Mouse (Mus musculus): ENCODE results near the gene Commd4. TPM values are rescaled to one million over a fixed set of nuclear protein-coding genes. Genes with fewer than 3 reads are reported as not detected.

Commd4 gene
- polyA plus RNA-seq, 1 experiment from 2014 or later = 94.0 TPM

DNA sequence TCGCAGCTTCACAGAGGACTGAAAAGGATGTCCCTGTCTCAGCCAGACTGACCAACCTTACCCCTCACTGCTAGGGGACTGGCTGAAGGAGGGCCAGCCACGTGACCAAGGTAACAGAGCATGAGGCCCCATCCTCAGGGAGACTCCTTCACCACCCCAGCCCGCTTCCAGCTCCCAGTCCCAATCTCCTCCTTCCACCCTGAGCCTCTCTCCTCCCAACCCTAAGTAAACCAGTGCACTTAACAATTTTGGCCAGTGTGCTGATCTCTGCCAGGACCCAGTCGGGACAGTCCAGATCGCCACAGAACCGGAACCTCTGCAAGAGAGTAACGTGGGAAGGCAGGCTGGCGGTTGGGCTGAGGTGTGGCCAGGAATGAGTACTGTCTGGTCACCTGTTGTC lies 1.3 kb downstream of the Commd4 start:
- WGBS = 78% methylated on average over 8 of the region's 8 CpGs
- no peak overlapping the region for H3K27ac ChIP-seq
- no peak for ATAC-seq (ENCODE audit: insufficient number of reproducible peaks, insufficient read depth, low FRiP score, low TSS enrichment)
- H3K27me3 ChIP-seq = no peaks in the 10 kb centered on the region
- peaks cover 15% of the 10 kb centered on the region for H3K36me3 ChIP-seq
- no peak overlapping the region for H3K4me3 ChIP-seq
- peak overlapping the region; percentile 96; the same call in 1 of the 2 replicates for H3K4me2 ChIP-seq (replicated peaks)
- no peaks in the 10 kb centered on the region for H3K9me3 ChIP-seq
- no peak overlapping the region for H3K9ac ChIP-seq
- H3K4me1 ChIP-seq = peaks cover 10% of the 10 kb centered on the region

DNA sequence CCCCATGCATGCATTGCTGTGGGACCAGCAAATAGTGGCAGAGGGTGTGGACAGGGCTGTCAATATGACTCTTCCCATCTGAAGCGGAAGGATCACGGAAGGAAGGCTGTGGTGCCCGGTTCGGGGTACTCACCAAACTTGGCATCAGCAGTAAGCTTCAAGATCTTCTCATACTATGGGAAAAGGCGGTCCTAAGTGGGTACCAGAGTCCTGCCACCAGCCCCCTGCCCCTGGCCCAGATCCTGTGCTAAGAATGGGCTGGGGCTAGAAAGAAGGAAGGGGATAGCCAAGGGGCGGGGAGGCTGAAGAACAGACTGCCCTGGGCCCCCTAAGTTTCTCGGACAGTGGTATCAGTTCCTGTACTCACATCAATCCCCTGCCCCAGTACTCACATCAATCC lies 1.7 kb downstream of the Commd4 start:
- no peaks in the 10 kb centered on the region for H3K9me3 ChIP-seq
- peaks cover 10% of the 10 kb centered on the region for H3K4me1 ChIP-seq
- no peaks in the 10 kb centered on the region for H3K27me3 ChIP-seq
- no peak overlapping the region for H3K4me3 ChIP-seq
- H3K36me3 ChIP-seq = peaks cover 15% of the 10 kb centered on the region
- H3K9ac ChIP-seq = no peak overlapping the region
- no peak overlapping the region for H3K27ac ChIP-seq
- H3K4me2 ChIP-seq (replicated peaks) = 0 out of 2 replicates have a peak overlapping the region, but pooled peaks have one; percentile 0
- 91% methylated on average over 7 of the region's 7 CpGs for WGBS
- no peak for ATAC-seq (ENCODE audit: insufficient number of reproducible peaks, insufficient read depth, low FRiP score, low TSS enrichment)

DNA sequence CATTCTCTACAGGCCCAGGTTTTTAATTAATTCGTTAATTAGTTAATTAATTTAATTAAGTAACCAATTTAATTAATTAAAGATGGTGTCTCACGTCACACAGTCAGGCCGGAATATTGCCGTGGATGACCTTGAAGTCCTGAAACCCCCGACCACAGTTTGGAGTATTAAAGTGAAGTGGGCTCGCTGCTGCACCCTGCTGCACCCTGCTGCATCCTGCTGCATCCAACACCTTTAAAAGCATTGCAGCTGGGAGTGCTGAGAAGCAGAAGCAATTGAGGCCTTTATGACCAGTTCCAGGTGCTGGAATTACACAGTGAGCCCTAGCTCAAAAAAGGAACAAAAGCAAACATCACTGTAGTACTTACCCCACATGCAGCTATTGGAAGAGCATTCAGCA lies 5.8 kb downstream of the Commd4 start:
- ATAC-seq (ENCODE audit: insufficient number of reproducible peaks, insufficient read depth, low FRiP score, low TSS enrichment) = no peak

DNA sequence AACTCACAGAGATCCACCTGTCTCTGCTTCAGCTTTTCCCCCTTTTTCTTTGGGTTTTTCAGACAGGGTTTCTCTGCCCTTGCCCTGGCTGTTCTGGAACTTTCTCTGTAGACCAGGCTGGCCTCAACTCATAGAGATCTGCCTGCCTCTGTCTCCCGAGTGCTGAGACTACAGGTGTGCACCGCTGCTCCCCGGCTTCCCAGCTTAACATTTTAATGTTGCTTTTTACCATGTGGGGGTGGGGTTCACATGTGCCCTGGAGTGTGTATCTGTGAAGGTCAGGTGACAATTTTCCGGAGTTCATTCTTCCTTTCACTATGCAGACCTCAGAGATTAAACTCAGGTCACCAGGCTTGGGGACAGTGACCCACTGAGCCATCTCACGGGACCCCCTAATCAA lies 7.9 kb downstream of the Commd4 start:
- WGBS = 82% methylated on average over 5 of the region's 5 CpGs
- H3K9me3 ChIP-seq = no peaks in the 10 kb centered on the region
- H3K4me3 ChIP-seq = no peak overlapping the region
- no peak overlapping the region for H3K4me2 ChIP-seq (replicated peaks)
- no peaks in the 10 kb centered on the region for H3K27me3 ChIP-seq
- no peak overlapping the region for H3K27ac ChIP-seq
- H3K4me1 ChIP-seq = peaks cover 14% of the 10 kb centered on the region
- no peak for ATAC-seq (ENCODE audit: insufficient number of reproducible peaks, insufficient read depth, low FRiP score, low TSS enrichment)
- H3K36me3 ChIP-seq = peaks cover 8% of the 10 kb centered on the region; the same call in 1 of the 2 replicates
- no peak overlapping the region for H3K9ac ChIP-seq

More for the DNA sequence above, 5.8 kb downstream of the Commd4 start:
- H3K27me3 ChIP-seq = no peaks in the 10 kb centered on the region
- H3K4me1 ChIP-seq = peaks cover 8% of the 10 kb centered on the region
- H3K36me3 ChIP-seq = peaks cover 15% of the 10 kb centered on the region
- no peak overlapping the region for H3K27ac ChIP-seq
- H3K9ac ChIP-seq = no peak overlapping the region
- no peak overlapping the region for H3K4me3 ChIP-seq
- 42% methylated on average over 6 of the region's 6 CpGs for WGBS
- no peaks in the 10 kb centered on the region for H3K9me3 ChIP-seq
- H3K4me2 ChIP-seq (replicated peaks) = no peak overlapping the region

DNA sequence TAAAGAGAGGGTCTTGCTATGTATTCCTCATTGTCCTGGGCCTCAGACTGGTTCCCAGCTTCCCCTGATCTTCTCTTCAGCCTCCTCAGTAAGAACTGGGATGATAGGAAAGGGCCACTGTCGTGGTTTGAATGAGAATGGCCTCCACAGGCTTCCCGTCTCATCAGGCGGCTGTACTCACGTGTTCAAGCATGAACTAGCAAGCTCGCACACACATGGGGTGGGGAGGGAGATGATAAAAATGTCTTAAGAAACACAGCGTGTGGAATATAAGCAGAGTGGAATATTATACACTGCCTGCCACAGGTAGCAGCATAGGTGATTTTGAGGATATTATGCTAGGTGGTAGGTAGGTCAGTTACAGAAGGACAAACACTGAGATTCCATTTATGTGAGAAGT lies 9.1 kb downstream of the Commd4 start:
- no peak for ATAC-seq (ENCODE audit: insufficient number of reproducible peaks, insufficient read depth, low FRiP score, low TSS enrichment)
- Histone ChIP-seq H3K4me2 (replicated peaks) (peak overlapping the region; percentile 57), H3K4me1 (peaks cover 14% of the 10 kb centered on the region), H3K4me3 (peak overlapping the region; percentile 51), H3K9me3 (no peaks in the 10 kb centered on the region), H3K27me3 (no peaks in the 10 kb centered on the region), H3K27ac (peak overlapping the region; percentile 72; the same call in 1 of the 2 replicates), H3K9ac (peak overlapping the region; percentile 60; the same call in 1 of the 2 replicates), H3K36me3 (0 out of 2 replicates have a peak, but pooled peaks cover 8% of the 10 kb centered on the region)
- WGBS = 73% methylated on average over 6 of the region's 6 CpGs

DNA sequence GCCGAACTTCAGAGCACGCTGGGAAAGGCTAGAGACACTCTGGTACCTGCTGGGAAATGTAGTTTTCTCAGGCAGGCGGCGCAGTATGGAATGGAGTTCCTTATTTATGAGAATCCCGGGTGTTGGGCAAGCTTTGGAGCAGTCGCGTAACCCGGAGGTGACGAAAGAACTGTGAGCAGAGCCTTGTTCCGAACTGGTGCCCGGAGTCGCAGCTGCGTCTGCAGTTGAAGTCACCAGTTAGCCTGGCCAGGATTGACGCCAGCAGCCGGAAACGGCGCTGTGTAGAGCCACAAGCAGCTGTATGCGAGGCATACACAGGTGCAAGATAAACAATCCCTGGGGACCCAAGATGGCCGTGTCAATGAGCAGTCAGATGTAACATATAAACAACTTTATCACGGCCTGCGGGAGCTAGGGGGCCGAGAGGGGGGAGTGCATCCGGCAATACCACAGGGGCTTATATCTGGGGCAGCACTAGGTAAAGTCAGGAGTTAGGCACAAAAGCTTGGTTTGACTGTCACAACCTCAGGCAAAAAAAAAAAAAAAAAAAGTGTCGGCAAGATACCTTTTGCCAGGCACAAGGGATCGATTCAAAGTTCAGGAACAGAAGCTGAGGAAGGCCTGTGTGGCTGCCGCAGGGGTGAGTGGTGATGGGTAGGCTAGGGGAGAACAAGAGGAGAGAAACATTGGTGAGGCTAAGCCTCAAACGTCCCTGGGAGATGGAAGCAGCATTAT lies 9.8 kb downstream of the Commd4 start, which contains the start of gene Neil1:
Gene Neil1, minus strand, starts transcription at position 162 of the 735 bp plus-strand sequence.
- Histone ChIP-seq H3K9me3 (no peaks in the 10 kb centered on the region), H3K36me3 (peaks cover 13% of the 10 kb centered on the region; the same call in 1 of the 2 replicates), H3K4me3 (peak within 1 kb of the TSS; percentile 51), H3K9ac (peak within 1 kb of the TSS; percentile 60), H3K4me1 (peaks cover 14% of the 10 kb centered on the region), H3K27ac (peak within 1 kb of the TSS; percentile 72), H3K27me3 (no peaks in the 10 kb centered on the region), H3K4me2 (replicated peaks) (peak within 1 kb of the TSS; percentile 57)
- peak; percentile 86 for ATAC-seq (ENCODE audit: insufficient number of reproducible peaks, insufficient read depth, low FRiP score, low TSS enrichment)
- WGBS = 1% methylated on average over 27 of the region's 27 CpGs

DNA sequence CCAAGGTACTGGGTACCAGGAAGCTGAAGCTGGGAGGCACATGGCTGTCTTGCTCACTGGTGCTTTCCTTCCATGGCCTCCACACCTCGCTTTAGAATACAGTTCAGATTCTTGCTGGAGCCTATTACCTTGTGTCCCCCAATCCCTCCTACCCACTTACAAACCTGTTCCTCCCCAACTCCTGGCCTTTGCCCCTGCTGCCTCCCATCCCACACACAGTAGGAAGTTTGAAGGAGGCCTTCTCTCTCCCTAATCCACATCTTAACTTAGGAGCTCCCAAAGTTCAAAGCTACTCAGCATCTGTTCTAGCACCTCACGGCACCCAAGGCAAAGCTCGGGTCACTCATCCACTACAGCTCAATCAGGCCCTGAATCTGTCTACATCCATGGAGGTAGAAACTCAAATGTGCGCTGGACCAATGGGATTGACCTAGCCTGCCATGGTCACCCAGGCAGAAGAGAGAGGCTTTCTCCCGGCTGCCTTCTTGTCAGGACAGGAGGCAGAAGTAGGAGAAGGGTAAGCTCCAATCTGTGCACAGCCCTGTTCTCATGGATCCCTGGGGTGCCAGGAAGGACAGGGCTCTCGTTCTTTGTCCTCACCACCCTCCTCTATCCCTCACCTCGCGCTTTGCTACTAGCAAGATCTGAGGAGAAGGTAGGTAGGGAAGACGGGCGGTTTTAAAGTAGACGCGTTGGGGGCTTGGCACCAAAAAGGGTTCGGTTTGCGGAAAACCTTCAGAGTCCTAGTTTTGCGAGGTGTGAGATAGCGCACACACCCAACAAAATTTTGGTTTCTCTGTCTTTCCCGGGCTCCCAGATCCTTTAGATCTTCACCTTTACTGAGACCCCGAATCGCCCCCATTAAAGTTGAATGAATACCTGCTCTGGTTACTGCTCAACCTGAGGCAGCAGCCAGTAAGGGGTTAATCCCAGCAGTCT lies 10.7 kb downstream of the Commd4 start:
- WGBS = 9% methylated on average over 19 of the region's 19 CpGs
- H3K27ac ChIP-seq = peak overlapping the region; percentile 72
- no peak for ATAC-seq (ENCODE audit: insufficient number of reproducible peaks, insufficient read depth, low FRiP score, low TSS enrichment)
- no peaks in the 10 kb centered on the region for H3K9me3 ChIP-seq
- peaks cover 20% of the 10 kb centered on the region; the same call in 1 of the 2 replicates for H3K36me3 ChIP-seq
- H3K4me1 ChIP-seq = peaks cover 14% of the 10 kb centered on the region
- H3K4me2 ChIP-seq (replicated peaks) = peak overlapping the region; percentile 57
- H3K27me3 ChIP-seq = no peaks in the 10 kb centered on the region
- H3K9ac ChIP-seq = peak overlapping the region; percentile 60
- peak overlapping the region; percentile 51 for H3K4me3 ChIP-seq

DNA sequence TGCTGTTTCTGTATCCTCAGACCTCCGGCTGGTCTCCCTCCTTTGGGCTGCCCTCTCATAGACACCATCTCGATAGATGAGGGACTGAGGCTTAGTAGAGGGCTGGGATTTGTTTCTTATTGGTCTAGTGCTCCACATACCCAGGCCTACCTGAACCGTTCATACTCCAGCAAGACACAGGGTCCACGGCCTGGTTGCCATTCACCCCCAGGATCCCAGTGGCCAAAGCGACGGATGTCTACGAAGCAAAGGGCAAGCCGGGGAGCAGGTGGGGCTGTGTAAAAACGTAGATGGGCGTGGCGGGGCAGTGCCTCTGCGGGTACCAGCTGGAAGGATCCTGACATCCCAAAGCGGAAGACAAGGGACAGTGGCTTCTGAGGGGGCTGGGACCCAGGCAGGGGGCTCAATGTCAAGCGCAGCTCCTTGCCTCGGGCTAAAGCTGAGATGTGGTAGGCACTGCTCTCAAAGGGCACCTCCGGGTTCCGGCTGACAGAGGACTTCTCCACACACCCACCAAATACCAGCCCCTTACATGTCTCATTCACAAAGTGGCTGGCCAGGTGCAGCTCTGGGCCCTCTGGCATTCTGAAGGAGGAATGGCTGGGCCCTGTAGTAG lies 11.6 kb downstream of the Commd4 start:
- Histone ChIP-seq H3K27me3 (no peaks in the 10 kb centered on the region), H3K27ac (no peak overlapping the region), H3K4me2 (replicated peaks) (peak overlapping the region; percentile 57; the same call in 1 of the 2 replicates), H3K9me3 (no peaks in the 10 kb centered on the region), H3K4me3 (no peak overlapping the region), H3K9ac (0 out of 2 replicates have a peak overlapping the region, but pooled peaks have one; percentile 60), H3K36me3 (peaks cover 29% of the 10 kb centered on the region), H3K4me1 (peaks cover 14% of the 10 kb centered on the region)
- no peak for ATAC-seq (ENCODE audit: insufficient number of reproducible peaks, insufficient read depth, low FRiP score, low TSS enrichment)
- 81% methylated on average over 17 of the region's 17 CpGs for WGBS

DNA sequence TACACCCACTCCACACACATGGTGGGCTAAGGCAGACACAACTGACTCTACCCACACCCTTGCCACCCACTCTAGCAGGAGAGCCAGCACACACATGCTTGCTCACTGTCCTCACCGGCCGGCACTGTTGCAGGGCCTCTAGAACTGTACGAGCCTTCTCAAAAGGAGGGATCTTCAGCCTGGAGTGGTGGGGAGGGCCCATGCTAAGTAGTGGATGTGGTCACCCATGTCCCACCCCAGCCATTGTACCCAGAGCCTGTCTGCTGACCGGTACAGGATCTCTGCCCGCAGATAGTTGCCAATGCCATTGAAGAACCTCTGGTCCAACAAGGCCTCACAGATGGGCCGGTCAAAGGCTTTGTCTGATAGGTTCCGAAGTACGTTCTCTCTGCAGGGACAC lies 13.3 kb downstream of the Commd4 start:
- 92% methylated on average over 8 of the region's 8 CpGs for WGBS
- no peak for ATAC-seq (ENCODE audit: insufficient number of reproducible peaks, insufficient read depth, low FRiP score, low TSS enrichment)
- no peaks in the 10 kb centered on the region for H3K9me3 ChIP-seq
- no peaks in the 10 kb centered on the region for H3K27me3 ChIP-seq
- H3K4me2 ChIP-seq (replicated peaks) = no peak overlapping the region
- H3K36me3 ChIP-seq = peaks cover 45% of the 10 kb centered on the region
- peaks cover 14% of the 10 kb centered on the region for H3K4me1 ChIP-seq
- no peak overlapping the region for H3K27ac ChIP-seq
- H3K9ac ChIP-seq = no peak overlapping the region
- no peak overlapping the region for H3K4me3 ChIP-seq

DNA sequence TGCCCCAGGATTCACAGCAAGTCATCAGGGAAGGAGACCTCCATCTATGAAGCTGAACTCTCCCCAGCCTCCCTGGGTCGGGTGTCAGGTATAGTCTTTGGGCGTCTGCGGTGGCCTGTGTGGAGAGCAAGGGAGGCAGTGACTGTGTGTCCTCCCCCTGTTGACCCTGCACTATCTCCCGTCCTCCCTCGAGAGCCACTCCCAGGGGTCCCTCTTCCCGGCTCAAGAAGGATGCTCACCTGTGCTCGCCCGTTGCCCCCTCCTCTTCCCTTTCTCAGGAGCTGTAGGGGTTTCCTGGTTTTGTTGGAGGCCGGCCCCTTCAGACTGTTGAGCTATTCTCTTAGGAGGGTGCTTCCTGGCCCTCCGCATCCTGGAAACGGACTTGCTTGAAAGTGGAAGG lies 14.9 kb downstream of the Commd4 start:
- H3K27me3 ChIP-seq = no peaks in the 10 kb centered on the region
- no peak overlapping the region for H3K27ac ChIP-seq
- H3K9me3 ChIP-seq = no peaks in the 10 kb centered on the region
- no peak overlapping the region for H3K9ac ChIP-seq
- no peak overlapping the region for H3K4me2 ChIP-seq (replicated peaks)
- no peak for ATAC-seq (ENCODE audit: insufficient number of reproducible peaks, insufficient read depth, low FRiP score, low TSS enrichment)
- WGBS = 83% methylated on average over 11 of the region's 11 CpGs
- peaks cover 10% of the 10 kb centered on the region; the same call in 1 of the 2 replicates for H3K4me1 ChIP-seq
- no peak overlapping the region for H3K4me3 ChIP-seq
- peaks cover 62% of the 10 kb centered on the region for H3K36me3 ChIP-seq

Data from embryonic facial prominence, embryonic 12.5 days (tissue).